Mouse (Mus musculus) midbrain, postnatal 0 days (tissue): ENCODE measurements around the gene Crlf1. TPM values are rescaled to one million over a fixed set of nuclear protein-coding genes. Genes with fewer than 3 reads are reported as not detected.

Experiments
- ATAC-seq: fragments of 200-750 bp; cut with Nextera tagmentation; 2 replicates; pipeline ENCODE4 v1.8.0; 2017; ENCODE audit warnings: moderate number of reproducible peaks, mild to moderate bottlenecking, moderate TSS enrichment, moderate library complexity; ENCODE audit not compliant: low FRiP score
- DNase-seq: peaks from one replicate; pipeline ENCODE4 v3.0.0-alpha.2; 2015; ENCODE audit warnings: low spot score
- H3K27ac ChIP-seq: fragments of 300-500 bp; sonication (generic); 2 replicates; pipeline ENCODE4 v1.5.1; 2014; ENCODE audit warnings: low read depth, mild to moderate bottlenecking, low read length, mixed read lengths
- H3K27me3 ChIP-seq: fragments of 300-500 bp; sonication (generic); 2 replicates; pipeline ENCODE4 v1.6.1; 2014; ENCODE audit warnings: low read length, control low read depth, mixed read lengths; ENCODE audit not compliant: insufficient read depth
- H3K36me3 ChIP-seq: fragments of 300-500 bp; sonication (generic); 2 replicates; pipeline ENCODE4 v1.6.1; 2014; ENCODE audit warnings: low read length, control low read depth, mixed read lengths; ENCODE audit not compliant: insufficient read depth
- H3K4me1 ChIP-seq: fragments of 300-500 bp; sonication (generic); 2 replicates; pipeline ENCODE4 v1.6.1; 2014; ENCODE audit warnings: mild to moderate bottlenecking, control low read depth, antibody characterized with exemption, low read length, mixed read lengths; ENCODE audit not compliant: insufficient read depth
- H3K4me2 ChIP-seq: fragments of 300-500 bp; sonication (generic); 2 replicates; pipeline ENCODE4 v1.6.1; 2014; ENCODE audit warnings: low read depth, mild to moderate bottlenecking, low read length, mixed read lengths; ENCODE audit not compliant: poor library complexity, severe bottlenecking
- H3K4me3 ChIP-seq: fragments of 300-500 bp; sonication (generic); 2 replicates; pipeline ENCODE4 v1.5.1; 2014; ENCODE audit warnings: low read depth, mild to moderate bottlenecking, low read length, moderate library complexity
- H3K9ac ChIP-seq: fragments of 300-500 bp; sonication (generic); replicated peaks from 2 replicates; pipeline ENCODE4 v1.6.1; 2014; ENCODE audit warnings: mild to moderate bottlenecking, low read length, moderate library complexity, mixed read lengths; ENCODE audit not compliant: poor library complexity, severe bottlenecking
- H3K9me3 ChIP-seq: fragments of 300-500 bp; sonication (generic); 2 replicates; pipeline ENCODE4 v1.6.1; 2016; ENCODE audit warnings: low read length, control low read depth
- CTCF ChIP-seq: IDR thresholded peaks from 2 replicates; pipeline ENCODE4 v1.5.1; 2016; ENCODE audit warnings: antibody characterized with exemption, mild to moderate bottlenecking
- WGBS: fragments of 180-500 bp; shearing (Covaris S2); extraction: QIAGEN DNeasy Blood & Tissue Kit; methylation state at CpG from one replicate; pipeline ENCODE4 v1.1.7; 2014; 5-methylcytosine and 5-hydroxymethylcytosine counted together
- polyA plus RNA-seq: library from polyadenylated mRNA; unstranded; fragments of >200 nt; fragmentation: Nextera tagmentation; extraction: Ambion mirVana; gene quantifications from 2 replicates; pipeline ENCODE4 v1.2.1, GENCODE M21; 2015
- total RNA-seq: library from RNA; depleted of rRNA; stranded (reverse); fragments of >200 nt; gene quantifications from 2 replicates; pipeline ENCODE4 v1.2.3, GENCODE M21; 2014

Gene Crlf1
- total and polyA plus RNA-seq, 2 experiments from 2014 or later: 4.1 to 10.9 TPM

DNA sequence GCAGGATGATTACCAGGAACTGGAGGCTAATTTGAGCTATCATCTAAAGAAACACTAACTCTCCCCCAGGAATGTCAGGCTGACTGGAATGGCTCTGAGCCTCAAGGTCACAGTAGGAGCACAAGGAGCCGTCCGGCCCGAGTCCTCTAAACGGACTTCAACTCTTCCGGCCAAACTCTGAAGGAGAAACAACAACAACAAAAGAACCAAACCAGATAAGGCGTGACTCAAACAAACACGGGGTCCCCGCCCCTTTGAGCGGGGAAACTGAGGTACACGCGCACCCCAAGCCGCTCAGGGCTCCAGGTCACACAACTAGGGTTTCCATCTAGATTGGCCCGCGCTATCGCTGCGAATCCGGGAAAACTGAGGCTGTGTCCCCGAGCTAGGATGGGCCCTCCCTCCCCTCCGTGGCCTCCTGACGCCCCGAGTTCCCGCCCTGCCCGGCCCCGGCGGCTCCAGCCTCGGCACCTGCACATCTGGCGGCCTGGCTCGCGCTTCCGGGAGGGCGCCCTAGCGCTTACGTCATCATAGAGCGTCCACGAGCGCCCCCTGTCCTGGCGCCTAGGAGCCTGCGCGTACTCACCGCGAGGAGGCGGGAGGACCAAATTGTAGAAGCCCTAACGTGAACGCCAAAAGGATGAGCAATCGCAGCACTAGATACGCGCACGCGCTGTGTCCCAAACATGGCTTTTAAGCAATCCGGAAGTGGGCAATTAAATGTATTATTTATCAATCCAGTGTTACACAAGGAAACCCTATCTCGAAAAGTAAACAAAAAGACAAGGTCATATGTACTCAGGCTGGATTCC is 29.8 kb downstream of the Crlf1 start:
- no peaks in the 10 kb centered on the region for H3K27me3 ChIP-seq
- H3K36me3 ChIP-seq: peaks cover 14% of the 10 kb centered on the region
- peak overlapping the region; percentile 87 for H3K27ac ChIP-seq
- peak overlapping the region; percentile 77 for H3K4me2 ChIP-seq
- H3K9me3 ChIP-seq: no peaks in the 10 kb centered on the region
- peak overlapping the region; percentile 73 for H3K4me3 ChIP-seq
- under 1% methylated on average over 50 of the region's 51 CpGs for WGBS
- H3K9ac ChIP-seq: peak overlapping the region; percentile 83
- 0 out of 2 replicates have a peak, but pooled peaks cover 3% of the 10 kb centered on the region for H3K4me1 ChIP-seq
- ATAC-seq: peak; percentile 85
- peak; percentile 99 for DNase-seq
- TF ChIP-seq CTCF: peak; percentile 85

DNA sequence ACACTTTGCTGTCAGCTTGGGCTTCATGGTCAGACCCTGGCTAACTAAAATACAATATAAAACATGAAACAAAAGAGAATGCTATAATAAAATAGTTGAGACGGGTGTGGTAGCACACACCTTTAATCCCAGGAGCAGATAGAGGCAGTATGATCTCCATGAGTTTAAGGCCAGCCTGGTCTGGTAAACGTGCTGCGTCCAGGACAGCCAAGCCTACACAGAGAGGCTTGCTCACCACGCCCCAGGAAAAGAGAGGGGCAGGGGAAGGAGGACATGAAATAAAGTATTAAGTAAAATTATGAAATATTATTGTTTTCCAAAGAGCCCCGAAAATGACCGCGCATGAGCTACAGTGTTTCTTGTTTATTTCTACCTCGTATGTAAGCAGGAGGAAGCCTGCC is 34.2 kb downstream of the Crlf1 start:
- H3K4me2 ChIP-seq: peak overlapping the region; percentile 82
- H3K27me3 ChIP-seq: no peaks in the 10 kb centered on the region
- no peak for TF ChIP-seq CTCF
- H3K4me3 ChIP-seq: peak overlapping the region; percentile 70
- no peaks in the 10 kb centered on the region for H3K9me3 ChIP-seq
- H3K9ac ChIP-seq: peak overlapping the region; percentile 71
- H3K36me3 ChIP-seq: peaks cover 18% of the 10 kb centered on the region
- peaks cover 6% of the 10 kb centered on the region; the same call in 1 of the 2 replicates for H3K4me1 ChIP-seq
- WGBS: under 1% methylated on average over 8 of the region's 8 CpGs
- H3K27ac ChIP-seq: peak overlapping the region; percentile 75
- DNase-seq (no peak), ATAC-seq (no peak)

DNA sequence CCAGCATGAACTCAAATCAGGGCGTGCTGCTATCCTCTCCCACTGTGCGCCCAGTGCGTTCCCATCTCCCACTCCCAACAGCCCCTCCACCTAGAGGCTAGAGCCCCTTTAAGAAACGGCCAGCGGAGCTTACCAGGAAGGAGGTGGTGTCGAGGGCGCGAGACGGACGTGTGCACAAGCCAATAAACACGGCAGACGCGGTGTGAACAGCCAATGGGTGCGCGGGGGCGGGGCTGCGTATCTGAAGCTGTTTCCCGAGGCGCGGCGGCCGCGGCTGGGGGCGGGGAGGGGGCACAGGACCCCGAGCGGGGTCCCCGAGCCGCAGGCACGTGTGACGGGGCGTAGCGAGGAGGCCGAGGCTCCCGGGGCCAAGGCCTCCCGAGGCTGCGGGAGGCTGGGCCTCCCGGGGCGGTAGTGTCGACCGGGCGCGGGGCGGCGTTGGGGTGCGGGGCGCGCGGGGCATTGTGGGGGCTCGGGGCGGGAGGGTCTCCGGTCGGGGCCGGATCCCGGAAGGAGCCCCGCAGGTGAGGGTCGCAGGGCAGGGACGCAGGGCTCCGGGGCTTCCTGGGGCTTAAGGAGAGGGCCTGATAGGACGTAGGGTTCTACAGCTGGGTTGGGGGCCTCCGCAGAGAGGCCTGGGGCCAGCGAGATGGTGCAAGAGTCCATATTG is 34.7 kb downstream of the Crlf1 start, which contains the start of the genes Fkbp8 and Kxd1:
TSS of gene Fkbp8 (plus strand) at position 213 of the 670 bp plus-strand sequence.
TSS of gene Kxd1 (minus strand) at position 445 of the 670 bp plus-strand sequence.
- Histone ChIP-seq H3K36me3 (peaks cover 23% of the 10 kb centered on the region), H3K9ac (peak within 1 kb of the TSS; percentile 71), H3K9me3 (no peaks in the 10 kb centered on the region), H3K4me1 (peaks cover 6% of the 10 kb centered on the region; the same call in 1 of the 2 replicates), H3K27ac (peak within 1 kb of the TSS; percentile 75), H3K4me3 (peak within 1 kb of the TSS; percentile 70), H3K27me3 (no peaks in the 10 kb centered on the region), H3K4me2 (peak within 1 kb of the TSS; percentile 82)
- peak; percentile 55 for TF ChIP-seq CTCF
- peak; percentile 92 for ATAC-seq
- peak; percentile 97 for DNase-seq
- WGBS: 1% methylated on average over 44 of the region's 61 CpGs

GRCm38 (mm10) chr8:70528182-70528797 is 35.3 kb downstream of the Crlf1 start:
- H3K27ac ChIP-seq: peak overlapping the region; percentile 75
- H3K4me2 ChIP-seq: peak overlapping the region; percentile 82
- no peak for ATAC-seq
- H3K27me3 ChIP-seq: no peaks in the 10 kb centered on the region
- TF ChIP-seq CTCF: no peak
- DNase-seq: no peak
- H3K9me3 ChIP-seq: no peaks in the 10 kb centered on the region
- 35% methylated on average over 13 of the region's 13 CpGs for WGBS
- H3K36me3 ChIP-seq: peaks cover 26% of the 10 kb centered on the region
- H3K4me3 ChIP-seq: peak overlapping the region; percentile 70
- H3K9ac ChIP-seq: peak overlapping the region; percentile 71
- peaks cover 6% of the 10 kb centered on the region; the same call in 1 of the 2 replicates for H3K4me1 ChIP-seq

DNA sequence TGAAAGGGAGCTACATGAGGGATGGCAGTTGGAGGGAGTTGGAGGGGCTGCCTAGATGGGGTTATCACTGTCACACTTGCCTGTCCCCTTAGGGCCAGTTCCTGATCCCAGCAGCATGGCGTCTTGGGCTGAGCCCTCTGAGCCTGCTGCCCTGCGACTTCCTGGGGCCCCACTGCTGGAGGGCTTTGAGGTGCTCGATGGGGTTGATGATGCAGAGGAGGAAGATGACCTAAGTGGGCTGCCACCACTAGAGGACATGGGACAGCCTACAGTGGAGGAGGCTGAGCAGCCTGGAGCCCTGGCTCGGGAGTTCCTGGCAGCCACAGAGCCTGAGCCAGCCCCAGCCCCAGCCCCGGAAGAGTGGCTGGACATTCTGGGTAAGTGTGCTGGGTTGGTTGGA is 36.3 kb downstream of the Crlf1 start:
- H3K4me3 ChIP-seq: no peak overlapping the region
- peaks cover 32% of the 10 kb centered on the region for H3K36me3 ChIP-seq
- H3K27ac ChIP-seq: no peak overlapping the region
- no peaks in the 10 kb centered on the region for H3K9me3 ChIP-seq
- no peak overlapping the region for H3K4me2 ChIP-seq
- DNase-seq: no peak
- no peak for TF ChIP-seq CTCF
- H3K4me1 ChIP-seq: peaks cover 3% of the 10 kb centered on the region; the same call in 1 of the 2 replicates
- no peaks in the 10 kb centered on the region for H3K27me3 ChIP-seq
- no peak for ATAC-seq
- WGBS: 77% methylated on average over 5 of the region's 5 CpGs
- no peak overlapping the region for H3K9ac ChIP-seq
